Mouse (Mus musculus): ENCODE data around the gene Cd209c. TPM values are rescaled to one million over a fixed set of nuclear protein-coding genes. Genes with fewer than 3 reads are reported as not detected.

Cd209c gene
- 0.08 and 0.14 TPM in 2 replicates for polyA plus RNA-seq (2012; rRNA removed)

- TF ChIP-seq CTCF (IDR thresholded peaks at IDR 0.05; ENCODE audit: borderline replicate concordance, insufficient read depth, low read depth, low read length) = no peak
- no peak for TF ChIP-seq POLR2A (IDR thresholded peaks at IDR 0.05; ENCODE audit: borderline replicate concordance, insufficient read depth, low read length)
- no peak for DNase-seq
- 79% methylated on average over 1 of the region's 1 CpGs for WGBS
- no peak within 1 kb of the TSS for H3K4me3 ChIP-seq (replicated peaks; ENCODE audit: insufficient read depth, low read depth, low read length)
- H3K27ac ChIP-seq (ENCODE audit: insufficient read depth, low read length) = no peak within 1 kb of the TSS
- H3K4me1 ChIP-seq (ENCODE audit: control insufficient read depth, insufficient read depth, low read length) = no peaks in the 10 kb centered on the region
- no peaks in the 10 kb centered on the region; the same call in 1 of the 2 replicates for H3K27me3 ChIP-seq (ENCODE audit: control insufficient read depth, insufficient read depth, low read length)
Observed at GRCm38 (mm10) chr8:3954646-3955045, at the start of gene Cd209c. TSS of gene Cd209c (minus strand) at chr8:3954746.

DNA sequence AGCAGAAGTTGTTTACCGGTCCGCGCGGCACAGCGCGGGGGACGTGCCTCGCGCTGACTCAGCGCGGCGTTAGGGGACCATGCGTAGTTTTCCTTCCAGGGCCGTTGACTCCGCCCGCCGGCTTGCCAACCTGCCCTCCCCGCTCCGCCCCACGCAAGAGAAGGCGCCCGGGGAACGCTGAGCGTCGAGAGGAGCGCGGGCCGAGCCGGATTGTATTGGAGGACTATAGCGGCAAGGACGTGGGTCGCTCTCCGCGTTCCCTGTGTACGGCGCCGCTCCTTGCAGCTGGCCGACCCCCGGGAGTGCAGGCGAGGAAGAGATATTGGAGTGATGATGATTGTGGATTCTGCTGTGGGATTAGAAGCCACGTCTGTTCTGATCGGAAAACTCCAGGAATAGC, 39.7 kb upstream of the Cd209c start:
- Histone ChIP-seq H3K27ac (ENCODE audit: insufficient read depth, low read length) (no peak overlapping the region), H3K27me3 (ENCODE audit: control insufficient read depth, insufficient read depth, low read length) (no peaks in the 10 kb centered on the region), H3K4me1 (ENCODE audit: control insufficient read depth, insufficient read depth, low read length) (no peaks in the 10 kb centered on the region), H3K4me3 (replicated peaks; ENCODE audit: insufficient read depth, low read depth, low read length) (no peak overlapping the region)
- 43% methylated on average over 42 of the region's 42 CpGs for WGBS
- TF ChIP-seq CTCF (IDR thresholded peaks at IDR 0.05; ENCODE audit: borderline replicate concordance, insufficient read depth, low read depth, low read length) (no peak), POLR2A (IDR thresholded peaks at IDR 0.05; ENCODE audit: borderline replicate concordance, insufficient read depth, low read length) (no peak)
- no peak for DNase-seq

GRCm38 (mm10) chr8:3956037-3956436, 1.5 kb upstream of the Cd209c start:
- Histone ChIP-seq H3K4me1 (ENCODE audit: control insufficient read depth, insufficient read depth, low read length) (no peaks in the 10 kb centered on the region), H3K27me3 (ENCODE audit: control insufficient read depth, insufficient read depth, low read length) (no peaks in the 10 kb centered on the region; the same call in 1 of the 2 replicates), H3K27ac (ENCODE audit: insufficient read depth, low read length) (no peak overlapping the region), H3K4me3 (replicated peaks; ENCODE audit: insufficient read depth, low read depth, low read length) (no peak overlapping the region)
- TF ChIP-seq CTCF (IDR thresholded peaks at IDR 0.05; ENCODE audit: borderline replicate concordance, insufficient read depth, low read depth, low read length) (peak; percentile 22; the same call in 1 of the 2 replicates), POLR2A (IDR thresholded peaks at IDR 0.05; ENCODE audit: borderline replicate concordance, insufficient read depth, low read length) (no peak)
- WGBS = 69% methylated on average over 1 of the region's 1 CpGs
- DNase-seq = no peak

DNA sequence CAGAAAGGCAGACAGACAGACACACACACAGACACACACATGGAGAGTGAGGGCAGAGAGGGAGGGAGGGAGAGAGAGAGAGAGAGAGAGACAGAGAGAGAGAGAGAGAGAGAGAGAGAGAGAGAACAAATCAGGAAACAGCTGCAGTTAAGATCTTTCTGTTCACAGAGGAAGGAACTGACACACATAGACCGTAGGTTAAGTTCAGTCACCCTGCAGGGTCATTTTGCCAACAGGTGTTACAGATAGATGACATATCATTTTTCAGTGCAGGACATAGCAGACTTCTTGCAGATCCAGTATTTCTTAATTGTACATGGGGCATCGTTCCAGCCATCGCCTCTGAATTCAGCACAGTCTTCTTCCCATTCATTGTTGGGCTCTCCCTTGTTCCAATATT, 14.5 kb downstream of the Cd209c start:
- no peak overlapping the region for H3K27ac ChIP-seq (ENCODE audit: insufficient read depth, low read length)
- DNase-seq = no peak
- 92% methylated on average over 3 of the region's 3 CpGs for WGBS
- no peaks in the 10 kb centered on the region for H3K4me1 ChIP-seq (ENCODE audit: control insufficient read depth, insufficient read depth, low read length)
- H3K4me3 ChIP-seq (replicated peaks; ENCODE audit: insufficient read depth, low read depth, low read length) = no peak overlapping the region
- TF ChIP-seq POLR2A (IDR thresholded peaks at IDR 0.05; ENCODE audit: borderline replicate concordance, insufficient read depth, low read length) = no peak
- no peaks in the 10 kb centered on the region for H3K27me3 ChIP-seq (ENCODE audit: control insufficient read depth, insufficient read depth, low read length)

DNA sequence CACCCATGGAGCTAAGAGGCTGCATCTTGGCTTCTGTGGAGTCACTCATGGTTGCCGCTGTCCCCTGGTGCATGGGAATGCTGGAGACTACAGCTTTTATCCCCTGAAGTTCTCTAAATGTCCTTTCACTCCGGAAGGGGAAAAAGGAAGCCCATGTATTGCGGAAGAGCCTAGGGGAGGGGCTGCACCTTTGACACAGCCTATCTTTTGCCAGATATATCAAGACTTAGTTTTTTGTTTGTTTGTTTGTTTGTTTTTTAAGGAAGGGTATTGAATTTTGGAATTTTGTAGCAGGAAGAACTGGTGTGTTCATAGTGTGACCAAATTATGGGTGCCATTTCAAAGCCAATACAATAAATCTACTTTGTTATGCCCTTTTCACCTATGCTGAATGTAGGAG, 27.8 kb downstream of the Cd209c start, which contains the start of gene Cd209b:
TSS of gene Cd209b (minus strand) at position 101 of the 400 bp plus-strand sequence.
- 85% methylated on average over 3 of the region's 3 CpGs for WGBS
- no peak for DNase-seq
- no peak for TF ChIP-seq POLR2A (IDR thresholded peaks at IDR 0.05; ENCODE audit: borderline replicate concordance, insufficient read depth, low read length)
- TF ChIP-seq CTCF (IDR thresholded peaks at IDR 0.05; ENCODE audit: borderline replicate concordance, insufficient read depth, low read depth, low read length) = no peak
- H3K4me1 ChIP-seq (ENCODE audit: control insufficient read depth, insufficient read depth, low read length) = no peaks in the 10 kb centered on the region
- no peaks in the 10 kb centered on the region for H3K27me3 ChIP-seq (ENCODE audit: control insufficient read depth, insufficient read depth, low read length)
- H3K4me3 ChIP-seq (replicated peaks; ENCODE audit: insufficient read depth, low read depth, low read length) = no peak within 1 kb of the TSS
- no peak within 1 kb of the TSS for H3K27ac ChIP-seq (ENCODE audit: insufficient read depth, low read length)

Other genes with a start within 250 kb of the Cd209c start
- gene Clec4g, start 234.1 kb downstream of the Cd209c start, polyA plus RNA-seq (2012; rRNA removed) = not detected in 2 replicates
- 0.18 TPM in 1 of 2 replicates, not detected in the other for gene Cd209a, start 205.8 kb downstream of the Cd209c start, polyA plus RNA-seq (2012; rRNA removed)
- not detected in 2 replicates for gene Cd209e, start 100.4 kb downstream of the Cd209c start, polyA plus RNA-seq (2012; rRNA removed)
- gene Cd209d, start 76.2 kb downstream of the Cd209c start, polyA plus RNA-seq (2012; rRNA removed) = not detected in 2 replicates
- gene Cd209b, start 27.9 kb downstream of the Cd209c start, polyA plus RNA-seq (2012; rRNA removed) = 0.08 TPM in 1 of 2 replicates, not detected in the other
- 0.38 and 0.46 TPM in 2 replicates for gene Cd209f, start 151.1 kb upstream of the Cd209c start, polyA plus RNA-seq (2012; rRNA removed)
- 0.20 and 0.21 TPM in 2 replicates for gene Cd209g, start 179.4 kb upstream of the Cd209c start, polyA plus RNA-seq (2012; rRNA removed)
- 66.5 and 73.3 TPM in 2 replicates for gene Evi5l, start 211.8 kb upstream of the Cd209c start, polyA plus RNA-seq (2012; rRNA removed)